Mouse (Mus musculus) hindbrain, embryonic 10.5 days (tissue): ENCODE results near the gene Olfr1389. TPM values are rescaled to one million over a fixed set of nuclear protein-coding genes. Genes with fewer than 3 reads are reported as not detected.

Experiments
- polyA plus RNA-seq: library from polyadenylated mRNA; unstranded; fragments of >200 nt; fragmentation: Nextera tagmentation; extraction: Ambion mirVana; gene quantifications from 2 replicates; pipeline ENCODE4 v1.2.1, GENCODE M21; 2016

Gene Olfr1389
- polyA plus RNA-seq, 1 experiment from 2014 or later, result not detected

Other genes with a start within 250 kb of the Olfr1389 start
- gene Btnl9, start 235.9 kb upstream of the Olfr1389 start, polyA plus RNA-seq, result 0.22 TPM in 1 of 2 replicates, not detected in the other
- 28.7 and 43.2 TPM in 2 replicates for gene Zfp62, start 219.8 kb upstream of the Olfr1389 start, polyA plus RNA-seq
- 39.9 and 43.2 TPM in 2 replicates for gene Mgat1, start 178.9 kb upstream of the Olfr1389 start, polyA plus RNA-seq
- gene Olfr1393, start 144.8 kb upstream of the Olfr1389 start, polyA plus RNA-seq, result not detected in 2 replicates
- gene Olfr1392, start 137.8 kb upstream of the Olfr1389 start, polyA plus RNA-seq, result 0.10 TPM in 1 of 2 replicates, not detected in the other
- gene Olfr10, start 118.3 kb upstream of the Olfr1389 start, polyA plus RNA-seq, result not detected in 2 replicates
- not detected in 2 replicates for gene Olfr1391, start 100.3 kb upstream of the Olfr1389 start, polyA plus RNA-seq
- gene Olfr1390, start 87.9 kb upstream of the Olfr1389 start, polyA plus RNA-seq, result not detected in 2 replicates
- gene Olfr1388, start 13.6 kb downstream of the Olfr1389 start, polyA plus RNA-seq, result 0.05 and 0.16 TPM in 2 replicates
- not detected in 2 replicates for gene Olfr1387, start 32.3 kb downstream of the Olfr1389 start, polyA plus RNA-seq
- gene Olfr1386, start 42.0 kb downstream of the Olfr1389 start, polyA plus RNA-seq, result not detected in 2 replicates
- not detected in 2 replicates for gene Olfr1385, start 66.0 kb downstream of the Olfr1389 start, polyA plus RNA-seq
- not detected in 2 replicates for gene Olfr1384, start 83.7 kb downstream of the Olfr1389 start, polyA plus RNA-seq
- gene Olfr1383, start 96.6 kb downstream of the Olfr1389 start, polyA plus RNA-seq, result not detected in 2 replicates
- not detected in 2 replicates for gene Olfr1382, start 105.2 kb downstream of the Olfr1389 start, polyA plus RNA-seq
- not detected in 2 replicates for gene Olfr1381, start 120.4 kb downstream of the Olfr1389 start, polyA plus RNA-seq
- not detected in 2 replicates for gene Olfr1380, start 133.8 kb downstream of the Olfr1389 start, polyA plus RNA-seq
- gene Flt4, start 186.2 kb downstream of the Olfr1389 start, polyA plus RNA-seq, result 4.3 and 5.4 TPM in 2 replicates
- gene Scgb3a1, start 240.5 kb downstream of the Olfr1389 start, polyA plus RNA-seq, result not detected in 2 replicates